Mouse (Mus musculus): ENCODE results near the gene Wnt4.

DNA sequence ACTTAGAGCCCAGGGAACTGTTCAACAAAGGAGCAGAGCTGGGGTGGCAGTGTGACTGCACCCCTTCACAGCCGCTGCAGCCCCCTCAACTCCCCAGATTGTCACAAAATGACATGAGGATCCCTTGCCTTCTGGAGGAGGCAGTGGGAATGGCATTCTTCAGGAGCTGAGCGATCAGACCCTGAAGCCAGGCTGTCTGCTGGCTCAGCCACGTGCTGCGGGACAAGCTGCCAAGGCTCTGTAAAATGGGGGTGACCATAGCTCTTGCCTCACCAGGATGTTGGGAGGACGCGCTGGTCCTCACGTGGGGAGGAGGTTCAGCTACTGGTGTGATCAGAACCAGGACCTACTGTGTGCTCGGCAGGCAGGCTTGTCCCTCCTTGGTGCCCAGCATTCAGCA lies 17.7 kb downstream of the Wnt4 start:
- no peak for TF ChIP-seq CTCF (IDR thresholded peaks at IDR 0.05; ENCODE audit: control insufficient read depth, insufficient read depth, low read length)
- no peak for TF ChIP-seq POLR2A (IDR thresholded peaks at IDR 0.05; ENCODE audit: borderline replicate concordance, control insufficient read depth, low read depth, low read length)
